Mouse (Mus musculus) midbrain, embryonic 10.5 days (tissue): ENCODE data around the gene Ly6g6f. TPM values are rescaled to one million over a fixed set of nuclear protein-coding genes. Genes with fewer than 3 reads are reported as not detected.
"Not testable (repeated sequence)": the region's sequence is repeated elsewhere in the genome, so short reads cannot be mapped to it uniquely, and the experiment has no call there.

Source experiments
- DNase-seq: peaks from one replicate; pipeline ENCODE4 v3.0.0-alpha.2; 2017; ENCODE audit warnings: low spot score
- H3K27ac ChIP-seq: fragments of 300-500 bp; sonication (generic); replicated peaks from 2 replicates; pipeline ENCODE4 v1.5.1; 2016; ENCODE audit warnings: mild to moderate bottlenecking
- H3K27me3 ChIP-seq: fragments of 300-500 bp; sonication (generic); 2 replicates; pipeline ENCODE4 v1.6.1; 2016; ENCODE audit warnings: low read depth, mild to moderate bottlenecking; ENCODE audit not compliant: poor library complexity, severe bottlenecking
- H3K36me3 ChIP-seq: fragments of 300-500 bp; sonication (generic); 2 replicates; pipeline ENCODE4 v1.6.1; 2016; ENCODE audit warnings: mild to moderate bottlenecking, moderate library complexity
- H3K4me1 ChIP-seq: fragments of 300-500 bp; sonication (generic); 2 replicates; pipeline ENCODE4 v1.6.1; 2016
- H3K4me3 ChIP-seq: fragments of 300-500 bp; sonication (generic); 2 replicates; pipeline ENCODE4 v1.5.1; 2016; ENCODE audit warnings: mild to moderate bottlenecking, moderate library complexity
- H3K9me3 ChIP-seq: fragments of 300-500 bp; sonication (generic); replicated peaks from 2 replicates; pipeline ENCODE4 v1.6.1; 2016; ENCODE audit warnings: mild to moderate bottlenecking
- WGBS: fragments of 180-500 bp; shearing (Covaris S2); methylation state at CpG from one replicate; pipeline ENCODE4 v1.1.7; 2016; 5-methylcytosine and 5-hydroxymethylcytosine counted together
- polyA plus RNA-seq: library from polyadenylated mRNA; unstranded; fragments of >200 nt; fragmentation: Nextera tagmentation; extraction: Ambion mirVana; gene quantifications from 2 replicates; pipeline ENCODE4 v1.2.1, GENCODE M21; 2016

Ly6g6f gene
- polyA plus RNA-seq, 1 experiment from 2014 or later: 0.70 TPM

DNA sequence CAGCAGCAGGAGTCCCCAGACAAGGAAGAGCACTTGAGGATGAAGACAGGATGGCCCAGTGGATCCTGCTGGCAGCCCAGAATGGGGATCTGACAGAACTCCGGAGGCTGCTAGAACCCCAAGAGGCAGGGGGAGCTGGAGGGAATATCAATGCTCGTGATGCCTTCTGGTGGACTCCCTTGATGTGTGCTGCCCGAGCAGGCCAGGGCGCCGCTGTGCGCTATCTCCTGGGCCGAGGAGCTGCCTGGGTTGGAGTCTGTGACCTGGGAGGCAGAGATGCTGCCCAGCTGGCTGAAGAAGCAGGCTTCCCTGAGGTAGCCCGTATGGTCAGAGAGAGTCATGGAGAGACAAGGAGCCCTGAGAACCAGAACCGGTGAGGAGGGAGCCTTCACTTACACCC lies 37.9 kb upstream of the Ly6g6f start:
- H3K27me3 ChIP-seq, H3K27ac ChIP-seq, DNase-seq, H3K9me3 ChIP-seq: not testable (repeated sequence)
- WGBS: 90% methylated on average over 9 of the region's 9 CpGs
- Histone ChIP-seq H3K36me3 (peaks cover 48% of the 10 kb centered on the region), H3K4me3 (peak overlapping the region; percentile 14; the same call in 1 of the 2 replicates), H3K4me1 (peaks cover 53% of the 10 kb centered on the region)

DNA sequence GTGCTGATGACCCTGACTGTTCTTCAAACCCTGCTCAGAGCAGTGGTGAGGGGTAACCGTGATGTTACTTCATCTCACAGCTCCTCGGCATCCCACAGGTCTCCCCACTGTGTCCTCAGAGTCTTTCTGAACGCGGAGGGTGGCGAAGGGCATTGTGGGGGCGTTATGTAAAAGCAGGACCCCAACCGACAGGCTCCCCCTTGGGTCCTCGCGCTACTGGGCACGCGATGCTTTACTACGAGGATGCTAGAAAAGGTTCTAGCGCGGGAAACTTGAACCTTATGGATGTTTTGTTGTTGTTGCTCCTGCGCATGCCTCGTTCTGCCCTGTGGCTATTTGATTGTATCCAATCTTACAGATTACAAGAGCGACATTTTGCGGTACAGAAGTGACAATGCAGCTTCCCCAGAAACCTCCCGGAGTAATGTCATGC lies 36.5 kb upstream of the Ly6g6f start, which contains the start of gene Csnk2b:
Csnk2b (minus strand) TSS at position 183 of the 433 bp plus-strand sequence.
- peak; percentile 68 for DNase-seq
- WGBS: under 1% methylated on average over 19 of the region's 19 CpGs
- peak within 1 kb of the TSS; percentile 94 for H3K4me3 ChIP-seq

DNA sequence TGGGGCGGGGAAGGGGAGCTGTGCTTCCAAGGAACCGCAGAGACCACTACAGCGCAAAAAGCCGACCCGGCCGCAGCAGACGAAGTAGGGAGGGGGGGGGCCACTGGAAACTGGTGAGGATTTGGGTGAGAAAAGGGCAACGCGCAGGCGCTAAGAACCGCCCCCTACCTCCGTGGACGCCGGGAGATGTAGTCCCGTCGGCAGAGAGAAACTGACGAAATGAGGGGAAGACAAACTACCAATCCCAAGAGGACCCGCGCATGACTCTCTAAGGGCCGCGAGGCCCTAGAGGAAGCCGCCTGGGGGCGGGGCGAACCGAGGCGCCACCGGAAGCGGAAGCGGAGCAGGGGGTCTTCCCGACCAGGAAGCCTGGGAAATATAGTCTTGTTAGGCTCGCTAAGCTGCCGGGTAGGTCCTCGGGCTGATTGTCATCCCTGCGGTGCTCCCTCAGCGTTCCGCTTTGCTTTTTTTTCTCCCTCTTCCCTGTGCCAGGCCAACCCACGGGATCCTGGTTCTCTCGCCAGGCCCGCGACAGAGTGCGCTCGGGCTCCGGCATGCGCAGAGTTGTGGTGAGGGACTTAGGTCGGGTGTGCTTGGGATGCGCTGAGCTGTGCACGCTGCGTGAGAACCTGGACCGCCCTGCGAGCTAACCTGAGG lies 35.9 kb upstream of the Ly6g6f start, which contains the start of gene Gpank1:
Gpank1 (plus strand) TSS at position 313 of the 657 bp plus-strand sequence.
- whole genome bisulfite sequencing: under 1% methylated on average over 50 of the region's 50 CpGs
- no peaks in the 10 kb centered on the region for H3K27me3 ChIP-seq
- H3K36me3 ChIP-seq: peaks cover 57% of the 10 kb centered on the region

More for the DNA sequence above, 36.5 kb upstream of the Ly6g6f start, which contains the start of gene Csnk2b:
- Histone ChIP-seq H3K27me3 (no peaks in the 10 kb centered on the region), H3K36me3 (peaks cover 53% of the 10 kb centered on the region), H3K4me1 (peaks cover 42% of the 10 kb centered on the region), H3K9me3 (no peaks in the 10 kb centered on the region), H3K27ac (peak within 1 kb of the TSS; percentile 92)

DNA sequence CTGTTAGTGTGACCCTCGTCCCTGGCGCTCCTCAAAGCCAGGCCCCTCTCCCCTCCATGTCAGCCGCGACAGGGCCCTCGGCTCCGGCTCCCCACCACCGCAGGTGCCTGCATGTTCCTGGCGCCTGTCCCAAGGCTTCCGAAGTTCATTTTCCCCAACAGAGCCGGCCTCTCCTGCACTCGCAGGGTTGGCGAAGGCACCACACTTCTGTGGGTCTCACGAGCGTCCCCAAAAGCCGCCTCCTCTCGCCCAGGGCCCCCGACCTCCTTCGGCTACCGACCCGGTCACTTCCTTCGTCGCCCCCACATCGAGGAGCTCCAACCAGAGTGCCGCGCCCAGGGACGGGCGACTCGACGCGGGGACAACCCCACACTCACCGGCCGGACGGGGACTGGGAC lies 35.3 kb upstream of the Ly6g6f start:
- peaks cover 31% of the 10 kb centered on the region for H3K4me1 ChIP-seq
- H3K9me3 ChIP-seq: no peaks in the 10 kb centered on the region
- peak overlapping the region; percentile 92 for H3K27ac ChIP-seq
- under 1% methylated on average over 33 of the region's 33 CpGs for WGBS
- peak overlapping the region; percentile 94 for H3K4me3 ChIP-seq
- H3K27me3 ChIP-seq: no peaks in the 10 kb centered on the region
- peaks cover 62% of the 10 kb centered on the region for H3K36me3 ChIP-seq
- no peak for DNase-seq

More for the DNA sequence above, 35.9 kb upstream of the Ly6g6f start, which contains the start of gene Gpank1:
- H3K27ac ChIP-seq: peak within 1 kb of the TSS; percentile 92
- peaks cover 36% of the 10 kb centered on the region for H3K4me1 ChIP-seq
- H3K4me3 ChIP-seq: peak within 1 kb of the TSS; percentile 94
- peak; percentile 99 for DNase-seq
- H3K9me3 ChIP-seq: no peaks in the 10 kb centered on the region

DNA sequence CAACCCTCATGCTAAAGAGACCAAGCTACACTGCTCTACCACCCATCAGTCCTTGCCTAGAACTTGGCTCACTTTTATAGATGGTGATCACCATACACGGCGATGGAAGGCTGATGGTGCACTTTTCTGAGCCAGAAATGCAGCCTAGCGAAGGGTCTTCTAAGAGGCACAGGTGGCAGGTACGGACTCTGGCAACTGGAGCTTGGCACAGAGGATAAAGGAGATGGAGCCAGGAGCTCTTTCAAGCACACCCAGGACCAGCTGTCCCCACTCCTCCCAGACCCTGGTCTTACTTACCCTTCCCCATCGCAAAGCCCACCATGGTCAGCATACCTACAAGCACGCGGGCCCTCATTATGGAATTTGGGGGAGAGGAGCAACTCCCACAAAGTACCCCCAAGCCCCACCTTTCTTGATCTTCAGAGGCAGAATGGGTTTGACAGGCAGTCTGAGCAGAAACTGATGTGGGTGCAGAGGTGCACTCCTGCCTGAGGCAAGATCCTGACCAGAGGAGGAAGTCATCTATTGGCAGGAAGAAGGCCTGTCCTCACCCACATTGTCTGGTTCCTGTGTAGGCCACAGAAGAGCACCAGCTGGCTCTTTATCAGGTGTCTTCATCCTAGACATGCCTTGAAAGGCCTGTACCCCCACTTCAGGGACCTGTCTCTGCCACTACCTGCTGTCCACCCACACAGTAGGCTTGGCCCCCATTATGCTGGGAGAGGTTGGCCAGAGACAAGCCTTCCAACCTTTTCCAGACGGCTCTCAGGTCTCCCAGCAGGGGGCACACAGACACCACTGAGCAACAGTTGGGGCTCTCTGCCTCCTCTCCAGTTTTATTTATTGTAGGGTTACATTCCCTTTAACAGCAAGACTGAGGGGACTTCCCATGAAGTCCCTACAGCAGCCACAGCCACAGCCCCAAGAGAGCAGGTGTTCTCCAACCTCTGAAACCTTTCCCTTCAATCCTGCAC lies 29.9 kb upstream of the Ly6g6f start, which contains the start of gene Ly6g5b:
Ly6g5b (minus strand) TSS at position 383 of the 974 bp plus-strand sequence.
- no peak for DNase-seq
- no peaks in the 10 kb centered on the region for H3K27me3 ChIP-seq
- peaks cover 8% of the 10 kb centered on the region for H3K4me1 ChIP-seq
- H3K27ac ChIP-seq: no peak within 1 kb of the TSS
- no peak within 1 kb of the TSS for H3K4me3 ChIP-seq
- H3K36me3 ChIP-seq: peaks cover 59% of the 10 kb centered on the region
- WGBS: 86% methylated on average over 8 of the region's 8 CpGs
- no peaks in the 10 kb centered on the region for H3K9me3 ChIP-seq

DNA sequence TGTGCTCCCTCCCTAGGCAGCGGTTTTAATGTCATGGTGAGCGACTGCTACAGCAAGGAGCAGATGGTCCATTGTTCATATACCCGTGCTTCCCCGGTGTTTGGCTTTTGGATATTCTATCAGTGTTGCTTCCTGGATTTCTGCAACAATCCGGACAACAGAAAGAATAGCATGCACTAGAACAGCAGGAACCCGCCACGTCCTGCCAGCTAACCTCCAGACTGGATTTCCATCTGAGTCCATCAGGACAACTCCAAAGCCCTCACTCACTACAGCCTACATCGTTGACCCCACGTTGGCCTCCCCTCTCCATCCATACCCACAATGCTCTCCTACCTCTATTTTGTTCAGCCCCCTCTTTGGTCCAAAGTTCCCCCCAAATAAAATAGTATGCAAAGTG lies 26.4 kb upstream of the Ly6g6f start:
- no peaks in the 10 kb centered on the region; the same call in 1 of the 2 replicates for H3K4me1 ChIP-seq
- DNase-seq: no peak
- H3K36me3 ChIP-seq: peaks cover 30% of the 10 kb centered on the region
- no peak overlapping the region for H3K4me3 ChIP-seq
- no peaks in the 10 kb centered on the region for H3K9me3 ChIP-seq
- no peak overlapping the region for H3K27ac ChIP-seq
- WGBS: 78% methylated on average over 9 of the region's 9 CpGs
- H3K27me3 ChIP-seq: no peaks in the 10 kb centered on the region

DNA sequence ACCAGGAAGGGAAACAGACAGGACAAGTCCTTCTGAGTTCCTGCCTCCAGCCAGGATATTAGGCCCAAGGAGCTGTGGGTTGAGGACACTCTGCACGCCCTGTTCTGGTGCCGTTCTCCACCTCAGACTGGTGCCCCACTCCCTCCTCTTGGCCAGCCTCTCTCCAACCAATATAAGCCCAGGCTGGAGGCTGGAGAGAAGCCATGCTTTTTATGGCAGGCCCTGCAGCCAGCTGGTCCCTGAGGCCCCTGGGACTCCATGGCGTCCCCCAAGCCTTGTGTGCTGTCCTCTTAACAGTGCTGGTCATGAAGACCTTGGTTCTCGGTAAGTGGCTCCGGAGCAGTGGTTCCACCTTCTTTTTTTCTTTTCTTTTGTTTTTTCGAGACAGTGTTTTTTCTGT lies 22.7 kb upstream of the Ly6g6f start, which contains the start of gene Ly6g5c:
Ly6g5c (plus strand) TSS at position 183 of the 400 bp plus-strand sequence.
- no peak within 1 kb of the TSS for H3K27ac ChIP-seq
- peaks cover 11% of the 10 kb centered on the region for H3K36me3 ChIP-seq
- 91% methylated on average over 6 of the region's 6 CpGs for WGBS
- H3K4me1 ChIP-seq: peaks cover 12% of the 10 kb centered on the region
- DNase-seq: no peak
- H3K27me3 ChIP-seq: no peaks in the 10 kb centered on the region
- no peak within 1 kb of the TSS for H3K4me3 ChIP-seq
- no peaks in the 10 kb centered on the region for H3K9me3 ChIP-seq

DNA sequence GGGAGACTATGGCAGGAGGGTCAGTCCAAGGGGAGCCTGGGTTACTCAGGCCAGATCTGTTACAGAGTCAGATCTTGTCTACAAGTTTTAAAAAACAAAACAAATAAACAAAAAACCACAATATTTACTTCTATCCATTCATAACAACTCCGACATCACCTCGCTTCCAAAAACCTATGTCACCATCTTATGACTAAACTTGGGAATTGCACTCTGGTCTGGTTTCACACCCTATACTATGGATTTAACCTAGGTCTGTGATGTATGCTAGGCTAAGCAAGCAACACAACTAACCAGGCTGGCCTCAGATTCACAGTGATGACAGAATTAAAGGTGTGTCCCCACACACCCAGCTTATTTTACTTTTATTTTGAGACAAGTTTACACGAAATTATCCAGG lies 21.1 kb upstream of the Ly6g6f start:
- H3K27ac ChIP-seq: peak overlapping the region; percentile 84
- peak overlapping the region; percentile 38; the same call in 1 of the 2 replicates for H3K4me3 ChIP-seq

DNA sequence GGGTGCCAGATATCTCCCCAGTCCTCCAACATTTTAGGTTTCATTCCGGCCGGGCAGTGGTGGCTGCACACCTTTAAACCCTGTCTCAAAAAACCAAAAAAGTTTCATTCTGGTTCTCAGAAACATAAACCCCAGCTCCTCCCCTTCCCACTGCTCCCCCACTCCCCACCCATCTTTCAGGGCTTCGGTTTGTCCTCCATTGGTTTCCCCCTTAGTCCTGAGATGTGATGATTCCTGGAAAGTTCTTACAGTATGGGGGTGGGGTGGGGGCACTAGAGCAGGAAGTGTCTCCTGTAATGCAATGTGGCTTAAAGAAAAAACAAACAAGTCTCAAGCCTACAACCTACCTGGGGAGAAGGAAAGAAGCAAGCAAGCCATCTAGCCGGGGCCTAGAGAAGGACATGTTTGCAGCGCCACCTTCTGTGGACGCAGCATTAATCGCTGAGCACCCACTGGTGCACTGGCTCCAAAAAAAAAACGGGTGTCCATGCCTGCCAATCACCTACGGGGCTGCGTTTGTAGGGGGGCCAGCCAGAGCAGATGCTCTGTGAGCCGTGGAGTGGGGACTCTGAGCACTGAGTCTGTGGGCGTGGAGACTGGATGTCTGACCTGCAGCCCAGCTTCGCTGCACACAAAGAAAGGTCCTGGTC lies 20.5 kb upstream of the Ly6g6f start:
- Histone ChIP-seq H3K4me3 (peak overlapping the region; percentile 38), H3K27ac (peak overlapping the region; percentile 84), H3K4me1 (peaks cover 12% of the 10 kb centered on the region), H3K9me3 (no peaks in the 10 kb centered on the region), H3K36me3 (peaks cover 33% of the 10 kb centered on the region), H3K27me3 (no peaks in the 10 kb centered on the region)
- 24% methylated on average over 13 of the region's 13 CpGs for WGBS
- peak; percentile 47 for DNase-seq

More for the DNA sequence above, 21.1 kb upstream of the Ly6g6f start:
- no peak for DNase-seq
- H3K27me3 ChIP-seq: no peaks in the 10 kb centered on the region
- H3K9me3 ChIP-seq: no peaks in the 10 kb centered on the region
- peaks cover 12% of the 10 kb centered on the region for H3K4me1 ChIP-seq
- 68% methylated on average over 3 of the region's 3 CpGs for WGBS
- peaks cover 27% of the 10 kb centered on the region for H3K36me3 ChIP-seq

DNA sequence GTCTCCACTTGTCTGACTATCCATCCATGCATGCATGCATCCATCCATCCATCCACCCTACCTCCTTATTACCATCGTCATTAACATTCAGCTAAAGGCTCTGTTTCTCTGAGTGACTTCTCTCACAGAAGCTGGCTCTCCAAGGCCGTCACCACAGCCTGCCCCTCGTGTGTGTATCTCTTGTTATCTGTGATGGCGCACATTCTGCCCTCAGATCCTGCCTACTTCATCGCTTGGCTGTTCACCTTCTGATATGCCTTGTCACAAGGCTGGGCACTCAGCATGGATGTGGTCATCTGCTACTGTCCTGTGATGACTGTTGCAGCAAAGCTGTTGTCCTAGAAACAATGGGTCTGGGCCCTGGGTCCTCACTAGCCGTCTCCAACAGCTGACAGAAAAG lies 19.3 kb upstream of the Ly6g6f start:
- WGBS: 79% methylated on average over 6 of the region's 6 CpGs
- Histone ChIP-seq H3K36me3 (peaks cover 45% of the 10 kb centered on the region), H3K27me3 (no peaks in the 10 kb centered on the region)

DNA sequence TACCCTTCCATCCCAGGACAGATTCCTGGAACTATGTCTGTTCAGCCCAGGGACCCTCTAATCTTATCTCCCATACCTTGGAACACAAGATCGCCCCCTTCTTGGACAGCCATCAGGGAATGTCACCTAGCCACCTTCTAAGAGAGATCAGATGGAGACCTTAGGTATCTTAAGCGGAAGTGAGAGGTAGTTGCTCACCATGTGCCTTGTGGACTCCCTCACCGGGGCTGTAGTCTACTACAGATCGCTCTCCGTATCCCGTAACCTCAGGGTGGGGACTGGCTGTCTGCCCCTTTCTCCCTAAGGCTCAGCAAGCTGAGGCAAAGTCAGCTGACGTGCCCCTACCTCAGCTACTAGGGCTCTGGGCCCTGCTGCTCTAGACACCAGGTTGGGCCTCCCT lies 18.7 kb upstream of the Ly6g6f start:
- Histone ChIP-seq H3K27me3 (no peaks in the 10 kb centered on the region), H3K36me3 (peaks cover 51% of the 10 kb centered on the region), H3K4me3 (no peak overlapping the region), H3K9me3 (no peaks in the 10 kb centered on the region), H3K4me1 (peaks cover 12% of the 10 kb centered on the region), H3K27ac (no peak overlapping the region)
- 93% methylated on average over 7 of the region's 7 CpGs for WGBS
- DNase-seq: no peak

More for the DNA sequence above, 19.3 kb upstream of the Ly6g6f start:
- no peaks in the 10 kb centered on the region for H3K9me3 ChIP-seq
- DNase-seq: no peak
- no peak overlapping the region for H3K4me3 ChIP-seq
- H3K4me1 ChIP-seq: peaks cover 12% of the 10 kb centered on the region
- no peak overlapping the region for H3K27ac ChIP-seq

DNA sequence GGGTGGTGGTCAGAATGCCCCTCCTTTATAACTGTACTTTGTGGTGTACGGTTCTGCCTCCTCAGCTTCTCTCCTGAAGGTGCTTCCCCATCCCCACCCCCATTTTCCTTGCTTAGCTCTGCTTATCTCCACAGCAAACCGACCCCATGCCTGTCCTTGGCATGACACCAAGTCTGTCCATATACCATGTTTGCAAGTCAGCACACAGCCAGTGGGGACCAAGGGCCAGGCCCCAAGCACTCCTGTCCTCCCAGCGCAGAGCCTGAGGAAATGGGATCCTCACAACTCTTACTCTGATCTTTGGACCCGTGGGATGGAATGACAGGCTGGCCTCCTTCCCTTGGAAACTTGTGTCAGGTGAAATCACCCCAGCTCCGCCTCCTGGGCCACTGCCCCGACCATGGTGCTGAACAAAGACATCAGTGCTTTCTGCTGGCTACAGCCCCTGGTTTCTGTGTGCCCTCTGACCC lies 17.8 kb upstream of the Ly6g6f start:
- no peaks in the 10 kb centered on the region for H3K27me3 ChIP-seq
- H3K36me3 ChIP-seq: peaks cover 60% of the 10 kb centered on the region
- H3K4me1 ChIP-seq: peaks cover 12% of the 10 kb centered on the region
- H3K27ac ChIP-seq: no peak overlapping the region
- DNase-seq: no peak
- no peaks in the 10 kb centered on the region for H3K9me3 ChIP-seq
- no peak overlapping the region for H3K4me3 ChIP-seq
- WGBS: 71% methylated on average over 6 of the region's 6 CpGs
